Mouse (Mus musculus) gastrocnemius, adult 18-20 months (tissue): ENCODE data around the gene Srebf1. TPM values are rescaled to one million over a fixed set of nuclear protein-coding genes. Genes with fewer than 3 reads are reported as not detected.

Experiments
- DNase-seq: peaks from one replicate; pipeline ENCODE4 v3.0.0; 2021; ENCODE audit warnings: low spot score
- total RNA-seq, 2 experiments: library from RNA; stranded (reverse); gene quantifications; 2 replicates each; pipeline ENCODE4 v1.2.3; 2021

The Srebf1 gene
- total RNA-seq, 2 experiments from 2014 or later = 32.4 to 35.9 TPM

GRCm38 (mm10) chr11:60208712-60209111, 13.7 kb downstream of the Srebf1 start:
- DNase-seq = no peak

- no peak for DNase-seq
Measured at GRCm38 (mm10) chr11:60208201-60208600, 14.2 kb downstream of the Srebf1 start.

DNA sequence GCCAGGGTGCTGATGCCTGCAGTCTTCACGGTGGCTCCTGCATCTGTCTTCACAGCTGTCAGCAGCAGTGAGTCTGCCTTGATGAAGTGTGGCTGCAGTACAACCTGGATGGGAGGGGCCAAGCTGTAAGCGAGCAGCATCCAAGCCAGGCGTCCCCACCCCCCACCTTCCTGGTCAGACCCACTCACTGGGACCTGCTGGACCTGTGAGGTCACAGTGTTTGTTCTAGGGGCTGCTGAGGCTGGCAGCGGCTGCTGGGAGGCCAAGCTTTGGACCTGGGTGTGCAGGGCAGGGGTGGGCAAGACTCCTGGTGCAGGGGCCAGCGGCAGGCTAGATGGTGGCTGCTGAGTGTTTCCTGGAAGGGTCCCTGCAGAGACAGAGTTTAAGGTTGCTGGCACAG, 16.2 kb downstream of the Srebf1 start:
- DNase-seq = no peak

DNA sequence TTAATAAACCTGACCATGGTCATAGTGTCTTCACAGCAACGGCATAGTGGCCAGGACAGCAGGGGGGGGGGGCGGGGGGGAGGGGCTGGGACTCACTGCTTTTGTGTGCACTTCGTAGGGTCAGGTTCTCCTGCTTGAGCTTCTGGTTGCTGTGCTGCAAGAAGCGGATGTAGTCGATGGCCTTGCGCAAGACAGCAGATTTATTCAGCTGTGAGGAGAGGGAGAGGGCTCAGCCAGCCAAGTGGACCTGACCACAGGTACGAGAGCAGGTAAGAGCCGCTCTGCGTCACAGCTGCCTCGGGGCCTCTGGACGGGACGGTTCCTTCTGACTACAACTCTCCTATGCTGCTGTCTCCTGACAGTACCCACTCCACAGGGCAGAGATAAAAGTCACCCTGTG, 17.4 kb downstream of the Srebf1 start:
- no peak for DNase-seq

- DNase-seq = no peak
Measured at GRCm38 (mm10) chr11:60202710-60203638, 19.4 kb downstream of the Srebf1 start.

DNA sequence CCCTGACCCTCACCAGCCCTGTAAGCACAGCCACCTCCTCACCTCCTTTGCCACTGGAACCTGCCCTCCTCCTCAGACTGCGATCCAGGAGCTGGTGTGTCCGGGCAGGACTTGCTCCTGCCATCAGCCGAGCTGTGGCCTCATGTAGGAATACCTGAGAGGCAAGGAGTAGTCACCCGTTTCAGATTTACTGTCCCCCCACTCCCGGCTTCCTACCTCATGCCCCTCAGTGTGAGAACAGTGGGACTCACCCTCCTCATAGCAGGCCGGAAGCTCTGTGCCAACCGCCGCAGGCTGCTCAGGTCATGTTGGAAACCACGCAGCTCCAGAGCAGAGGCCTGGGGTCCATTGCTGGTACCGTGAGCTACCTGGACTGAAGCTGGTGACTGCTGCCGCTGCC, 22.0 kb downstream of the Srebf1 start:
- DNase-seq = no peak

DNA sequence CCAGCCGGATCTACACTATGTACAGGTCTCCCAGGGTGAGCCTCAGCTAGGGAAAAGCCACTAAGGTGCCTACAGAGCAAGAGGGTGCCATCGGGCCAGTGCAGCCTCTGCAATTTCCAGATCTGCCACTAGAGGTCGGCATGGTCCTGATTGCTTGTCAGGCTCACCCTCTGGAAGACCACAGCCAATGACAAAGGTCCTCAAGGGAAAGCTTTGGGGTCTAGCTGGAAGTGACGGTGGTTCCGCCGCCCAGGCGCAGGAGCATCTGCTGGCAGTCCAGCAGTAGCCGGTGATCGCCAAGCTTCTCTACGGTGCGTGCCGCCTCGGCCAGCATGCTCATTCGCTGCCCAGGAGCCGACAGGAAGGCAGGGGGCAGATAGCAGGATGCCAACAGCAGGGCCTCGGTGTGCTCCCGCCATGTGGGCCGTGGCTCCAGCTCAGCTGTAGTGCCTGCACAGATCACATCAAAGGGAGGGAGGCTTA, 22.6 kb downstream of the Srebf1 start:
- peak; percentile 92 for DNase-seq

DNA sequence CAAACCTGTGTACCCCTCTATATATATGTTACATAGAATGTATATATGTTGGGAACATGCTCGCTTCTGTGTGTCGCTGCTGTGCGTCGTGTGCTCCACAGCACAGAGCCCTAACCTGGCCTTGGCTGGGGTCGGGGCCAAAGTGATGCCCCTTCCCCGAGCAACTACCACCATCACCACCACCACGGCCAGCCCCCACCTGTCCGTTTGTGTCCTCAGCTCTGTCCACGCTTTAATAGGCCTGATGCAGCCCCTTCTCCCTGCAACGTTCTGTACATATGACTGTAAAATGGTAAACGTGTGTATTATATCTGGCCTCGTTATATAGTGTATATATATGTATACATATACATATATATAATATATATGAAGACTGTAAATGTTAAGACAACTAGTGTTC, 23.7 kb downstream of the Srebf1 start:
- DNase-seq = no peak

DNA sequence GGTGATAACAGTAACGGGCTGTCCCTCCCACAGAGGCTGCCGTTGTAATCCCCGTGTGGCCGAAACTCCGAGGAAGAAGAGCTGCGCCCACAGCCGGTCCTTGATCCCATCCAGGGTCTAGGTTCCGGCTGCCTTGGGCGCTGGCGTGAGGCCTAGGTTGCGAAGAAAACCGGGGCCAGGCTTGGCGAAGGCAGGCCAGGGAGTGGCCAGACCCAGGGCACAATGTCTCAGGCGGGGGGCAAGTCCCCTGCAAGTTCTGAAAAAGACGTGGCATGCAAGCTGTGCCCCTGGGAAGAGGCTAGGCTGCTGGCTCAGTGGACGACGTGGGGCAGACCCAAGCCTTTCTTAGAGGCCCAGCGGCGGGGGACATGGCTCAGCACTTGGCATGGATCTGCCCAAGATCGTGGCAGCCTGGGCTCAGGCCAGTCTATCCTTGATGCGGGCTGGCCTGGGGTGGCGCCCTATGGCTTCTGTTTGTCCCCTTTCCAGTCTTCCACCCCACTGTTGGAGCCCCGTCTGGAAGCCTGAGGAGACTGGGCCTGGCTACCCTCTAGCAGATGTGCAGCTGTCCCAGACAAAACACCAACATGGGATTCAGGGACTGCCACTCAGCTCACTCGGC, 24.3 kb downstream of the Srebf1 start:
- DNase-seq = no peak

GRCm38 (mm10) chr11:60196344-60196743, 26.0 kb downstream of the Srebf1 start:
- DNase-seq = no peak

GRCm38 (mm10) chr11:60195108-60195507, 27.3 kb downstream of the Srebf1 start:
- DNase-seq = no peak

DNA sequence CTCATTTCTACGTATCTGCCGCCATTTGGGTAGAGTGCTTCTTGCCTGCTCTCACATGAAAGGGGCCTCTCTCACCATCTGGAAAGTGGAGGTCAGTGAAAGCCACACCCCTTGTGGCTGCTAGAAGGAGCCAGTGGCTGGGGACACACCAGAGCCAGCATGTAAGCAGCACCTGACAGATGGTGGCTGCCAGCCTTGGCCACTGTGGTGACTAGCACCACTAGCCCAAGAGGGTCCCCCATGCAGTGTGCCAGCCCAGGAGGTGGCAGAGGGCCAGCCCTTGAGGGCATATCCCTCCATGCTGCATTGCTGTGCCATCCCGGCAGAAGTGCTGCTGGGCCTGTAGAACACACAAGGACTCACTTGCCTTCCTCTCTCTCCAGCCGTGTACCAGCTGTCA, 28.8 kb downstream of the Srebf1 start:
- no peak for DNase-seq

DNA sequence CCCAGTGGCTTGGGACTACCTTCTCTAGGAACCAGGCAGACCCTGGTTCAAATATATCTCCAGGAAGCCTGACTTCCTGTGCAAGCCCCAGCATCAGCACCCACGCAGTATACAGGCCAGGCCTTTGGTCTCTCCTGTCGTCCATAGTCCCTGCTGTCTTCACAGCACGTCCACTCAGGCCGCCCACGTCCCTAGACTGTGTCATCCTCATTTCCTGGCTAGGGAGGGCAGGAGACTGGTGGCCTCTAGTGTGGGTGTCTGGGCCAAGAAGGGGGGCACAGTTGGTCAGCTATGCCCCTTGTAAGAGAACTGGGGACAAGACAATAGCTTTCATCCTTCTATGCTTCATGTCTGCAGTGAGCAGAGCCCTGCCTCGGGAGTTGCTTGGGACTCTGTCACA, 29.8 kb downstream of the Srebf1 start:
- DNase-seq = no peak

- DNase-seq = no peak
Measured at GRCm38 (mm10) chr11:60190055-60190641, 32.2 kb downstream of the Srebf1 start.

DNA sequence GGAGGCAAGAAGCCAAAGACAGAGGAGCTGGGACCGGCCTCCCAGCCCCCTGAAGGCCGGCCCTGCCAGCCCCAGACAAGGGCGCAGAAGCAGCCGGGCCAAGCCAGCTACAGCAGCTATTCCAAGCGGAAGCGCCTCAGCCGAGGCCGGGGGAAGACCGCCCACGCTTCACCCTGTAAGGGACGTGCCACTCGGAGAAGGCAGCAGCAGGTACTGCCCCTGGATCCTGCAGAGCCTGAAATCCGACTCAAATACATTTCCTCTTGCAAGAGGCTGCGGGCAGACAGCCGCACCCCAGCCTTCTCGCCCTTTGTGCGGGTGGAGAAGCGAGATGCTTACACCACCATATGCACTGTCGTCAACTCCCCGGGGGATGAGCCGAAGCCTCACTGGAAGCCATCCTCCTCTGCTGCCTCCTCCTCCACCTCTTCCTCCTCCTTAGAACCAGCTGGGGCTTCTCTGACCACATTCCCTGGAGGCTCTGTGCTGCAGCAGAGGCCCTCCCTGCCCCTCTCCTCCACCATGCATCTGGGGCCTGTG, 32.8 kb downstream of the Srebf1 start:
- DNase-seq = no peak

GRCm38 (mm10) chr11:60188275-60188853, 34.0 kb downstream of the Srebf1 start:
- DNase-seq = no peak

DNA sequence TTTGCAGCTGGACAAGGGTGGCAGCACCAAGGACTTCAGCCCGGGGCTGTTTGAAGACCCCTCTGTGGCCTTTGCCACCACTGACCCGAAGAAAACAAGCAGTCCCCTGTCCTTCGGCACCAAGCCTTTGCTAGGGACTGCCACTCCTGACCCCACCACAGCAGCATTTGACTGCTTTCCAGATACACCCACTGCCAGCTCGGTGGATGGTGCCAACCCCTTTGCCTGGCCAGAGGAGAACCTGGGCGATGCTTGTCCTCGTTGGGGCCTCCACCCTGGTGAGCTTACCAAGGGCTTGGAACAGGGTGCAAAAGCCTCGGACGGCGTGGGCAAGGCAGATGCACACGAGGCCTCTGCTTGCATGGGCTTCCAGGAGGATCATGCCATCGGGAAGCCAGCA, 35.3 kb downstream of the Srebf1 start:
- no peak for DNase-seq

GRCm38 (mm10) chr11:60185396-60186231, 36.8 kb downstream of the Srebf1 start:
- DNase-seq = no peak

GRCm38 (mm10) chr11:60184346-60185325, 37.7 kb downstream of the Srebf1 start:
- no peak for DNase-seq

- DNase-seq = no peak
Measured at GRCm38 (mm10) chr11:60182741-60183140, 39.6 kb downstream of the Srebf1 start.
